Mouse (Mus musculus): ENCODE results near the gene Chuk.

Chuk gene

DNA sequence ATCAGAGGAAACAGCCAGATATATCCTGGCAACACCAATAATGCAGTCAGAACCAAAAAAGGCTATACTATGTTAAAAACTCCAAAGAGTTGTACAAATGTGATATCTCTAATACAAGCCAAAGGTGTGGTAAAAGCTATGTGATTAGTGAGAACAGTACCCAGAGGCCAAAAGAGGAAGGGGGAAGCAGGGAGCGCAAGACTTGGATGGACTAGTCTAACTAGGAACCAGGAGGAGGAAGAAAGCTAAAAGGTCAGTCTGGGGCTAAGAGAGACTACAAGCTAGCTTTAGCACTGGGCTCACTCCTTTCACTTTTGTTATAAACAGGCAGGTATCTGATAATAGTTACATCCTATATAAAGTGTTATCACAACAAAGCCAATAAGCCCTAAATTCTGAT lies 2.9 kb downstream of the Chuk start:
- DNase-seq: no peak

DNA sequence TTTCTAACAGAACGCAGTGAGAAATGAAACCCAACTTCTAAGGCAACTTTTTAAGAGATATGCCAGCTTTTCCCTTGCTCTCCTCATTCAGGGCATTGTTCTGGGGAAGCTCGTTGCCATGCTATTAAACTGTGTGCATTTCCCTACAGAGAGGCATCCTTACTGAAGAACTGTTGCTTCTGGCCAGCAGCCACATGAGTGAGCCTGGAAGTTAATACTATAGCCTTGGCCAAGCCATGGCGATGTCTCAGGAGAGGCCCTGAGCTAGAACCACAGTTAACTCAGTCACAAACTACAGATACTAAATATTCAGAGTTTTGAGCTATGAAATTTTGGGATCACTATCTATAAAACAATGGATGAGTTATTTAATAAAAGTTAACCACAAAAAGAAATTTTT lies 4.3 kb downstream of the Chuk start:
- no peak for DNase-seq

DNA sequence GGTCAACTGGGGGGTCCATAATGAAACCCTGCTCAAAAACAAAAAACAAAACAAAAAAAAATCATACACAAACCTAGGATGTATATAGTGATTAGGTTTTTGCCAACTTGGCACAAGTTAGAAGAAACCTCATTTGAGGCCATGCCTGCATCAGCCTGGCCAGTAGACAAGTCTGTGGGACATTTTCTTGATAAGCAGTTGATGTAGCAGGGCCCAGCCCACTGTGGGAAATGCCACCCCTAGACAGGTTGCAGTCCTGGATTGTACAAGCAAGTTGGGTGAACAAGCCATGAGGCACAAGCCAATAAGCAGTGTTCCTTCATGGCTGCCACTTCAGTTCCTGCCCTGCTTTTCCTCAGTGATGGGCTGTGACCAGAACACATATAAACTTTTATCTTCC lies 6.4 kb downstream of the Chuk start:
- no peak for DNase-seq

DNA sequence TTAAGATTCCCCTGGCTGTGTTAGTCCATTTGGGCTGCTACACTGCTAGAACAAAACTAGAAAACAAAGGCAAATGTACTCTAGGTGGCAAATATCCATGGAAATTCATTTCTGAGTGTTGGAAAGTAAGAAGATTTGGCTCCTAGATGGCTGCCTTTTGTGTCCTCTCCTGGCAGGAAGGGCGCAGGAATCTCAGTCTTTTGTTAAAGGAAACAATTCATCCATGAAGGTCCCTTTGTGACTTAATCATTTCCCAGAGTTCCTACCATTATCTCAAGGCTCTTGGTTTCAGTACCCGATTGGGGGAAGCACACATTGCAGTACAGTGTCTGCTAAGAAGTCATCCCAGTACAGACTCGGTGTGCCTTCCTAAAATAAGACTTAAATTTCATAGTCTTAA lies 21.0 kb downstream of the Chuk start:
- no peak for DNase-seq

DNA sequence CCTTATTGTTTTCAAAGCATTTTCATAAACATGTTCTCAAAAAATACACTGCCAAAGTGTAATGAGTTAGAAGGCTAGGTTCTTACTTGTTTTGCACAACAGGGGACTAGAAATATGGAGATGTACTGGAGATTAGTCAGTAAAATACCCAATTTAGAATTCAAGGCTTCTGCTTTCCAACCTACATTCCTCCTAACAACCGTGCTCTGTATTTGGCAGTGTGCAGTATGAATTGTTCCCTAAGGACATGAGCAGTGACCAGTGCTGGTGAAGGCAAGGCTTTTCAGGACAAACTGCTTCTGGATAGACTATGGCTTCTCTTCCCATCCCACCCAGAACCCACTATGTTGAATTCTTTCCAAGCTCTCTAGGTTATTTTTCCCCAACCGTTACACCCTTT lies 26.4 kb downstream of the Chuk start:
- DNase-seq: no peak

DNA sequence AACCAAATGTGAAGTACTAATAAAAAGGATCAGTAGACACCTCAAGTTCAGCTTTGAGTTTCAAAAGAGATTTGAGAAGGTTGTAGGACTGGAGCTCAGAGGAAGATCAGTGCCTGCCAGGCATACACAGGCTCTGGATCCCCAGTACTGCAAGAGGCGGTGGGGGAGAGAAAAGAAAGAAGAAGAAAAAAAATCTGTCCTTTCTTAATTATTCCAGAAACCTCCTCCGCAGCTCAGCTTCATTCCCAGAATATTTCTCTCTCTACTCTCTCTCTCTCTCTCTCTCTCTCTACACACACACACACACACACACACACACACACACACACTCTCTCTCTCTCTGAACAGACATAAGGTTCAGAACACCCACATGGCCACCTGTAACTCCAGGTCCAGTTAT lies 27.3 kb downstream of the Chuk start:
- DNase-seq: no peak

DNA sequence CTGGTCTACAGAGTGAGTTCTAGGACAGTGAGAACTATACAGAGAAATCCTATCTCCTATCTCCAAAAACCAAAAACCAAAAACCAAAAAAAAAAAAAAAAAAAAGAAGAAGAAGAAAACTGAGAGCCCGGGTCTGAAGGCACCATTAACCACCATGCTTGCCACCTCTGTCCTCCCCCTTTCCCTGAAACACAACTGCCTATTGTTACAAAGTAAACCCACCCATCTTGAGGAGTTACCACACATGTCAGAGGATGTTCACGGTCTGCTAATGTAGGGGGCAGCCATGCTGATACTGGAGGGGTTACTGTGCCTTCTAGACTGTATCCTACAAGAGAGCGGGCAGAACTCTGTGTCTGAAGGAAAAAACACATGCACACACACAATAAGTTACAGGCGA lies 30.3 kb downstream of the Chuk start:
- no peak for DNase-seq

DNA sequence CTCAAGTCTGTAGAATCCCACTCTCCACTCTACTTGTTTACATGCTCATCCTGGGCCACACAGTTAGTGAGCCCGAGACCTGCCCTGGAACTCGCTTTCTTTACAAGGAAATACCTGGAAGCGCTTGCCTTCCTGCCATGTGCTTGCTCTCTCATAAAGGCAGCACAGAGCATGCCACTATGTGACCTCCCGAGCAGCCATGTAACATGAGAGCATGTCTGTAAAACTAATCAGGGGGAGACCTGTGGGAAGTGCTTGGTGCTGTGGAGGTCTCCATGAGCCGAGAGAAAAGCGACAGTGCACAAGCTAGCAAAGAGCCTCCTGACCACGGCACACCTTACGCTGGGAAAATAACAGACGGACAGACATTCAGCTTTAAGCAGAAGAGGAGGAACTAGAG lies 30.8 kb downstream of the Chuk start:
- no peak for DNase-seq

DNA sequence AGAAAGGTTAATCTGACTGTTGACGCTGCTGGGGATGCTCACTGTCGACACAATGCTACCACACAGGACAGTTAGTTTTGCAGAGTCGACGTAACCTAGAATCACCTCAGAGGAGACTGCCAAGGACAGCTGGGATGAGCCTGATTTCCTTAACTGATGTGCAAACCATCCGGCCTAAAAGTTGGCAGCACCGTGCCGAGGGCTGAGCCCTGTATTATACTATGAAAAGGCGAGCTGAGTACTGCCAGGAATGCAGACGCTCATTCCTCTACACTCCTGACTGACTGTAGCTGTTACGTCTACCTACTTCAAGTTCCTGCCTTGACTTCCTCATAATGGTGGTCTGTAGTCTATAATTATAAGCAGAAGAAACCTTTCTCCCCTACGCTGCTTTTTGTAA lies 32.3 kb downstream of the Chuk start:
- no peak for DNase-seq

DNA sequence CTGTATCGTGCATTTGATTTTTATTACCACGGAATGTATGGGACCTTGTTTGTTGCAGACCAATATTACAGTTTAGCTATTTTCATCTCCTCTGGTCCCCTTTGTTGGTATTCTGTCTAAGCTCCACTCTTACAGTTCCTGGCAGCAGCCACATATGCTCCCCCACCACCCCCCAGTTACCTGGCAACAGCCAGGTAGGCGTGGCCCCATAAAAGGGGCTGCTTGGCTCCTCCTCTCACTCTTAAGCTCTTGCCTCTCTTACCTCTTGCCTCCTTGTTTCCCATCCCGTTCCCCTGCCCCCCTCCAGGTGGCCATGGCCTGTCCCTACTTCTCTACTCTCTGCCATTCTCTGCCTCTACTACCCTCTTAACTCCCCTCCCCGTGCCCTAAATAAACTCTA lies 36.1 kb downstream of the Chuk start:
- no peak for DNase-seq

DNA sequence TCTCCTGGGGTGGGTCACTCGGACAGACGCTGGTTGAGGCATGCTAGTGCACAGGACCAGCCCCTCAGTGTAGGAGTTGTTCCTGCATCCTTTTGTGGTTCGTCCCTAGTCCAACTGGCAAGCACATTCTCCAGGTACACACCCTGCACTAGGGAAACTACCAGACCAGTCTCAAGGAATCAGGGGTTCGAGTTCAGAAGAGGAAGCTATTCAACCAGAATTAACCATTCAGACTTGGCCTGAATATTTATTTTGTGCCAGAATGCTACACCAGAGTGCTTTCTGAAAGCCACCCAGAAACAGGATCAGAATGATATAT lies 37.4 kb downstream of the Chuk start:
- no peak for DNase-seq

DNA sequence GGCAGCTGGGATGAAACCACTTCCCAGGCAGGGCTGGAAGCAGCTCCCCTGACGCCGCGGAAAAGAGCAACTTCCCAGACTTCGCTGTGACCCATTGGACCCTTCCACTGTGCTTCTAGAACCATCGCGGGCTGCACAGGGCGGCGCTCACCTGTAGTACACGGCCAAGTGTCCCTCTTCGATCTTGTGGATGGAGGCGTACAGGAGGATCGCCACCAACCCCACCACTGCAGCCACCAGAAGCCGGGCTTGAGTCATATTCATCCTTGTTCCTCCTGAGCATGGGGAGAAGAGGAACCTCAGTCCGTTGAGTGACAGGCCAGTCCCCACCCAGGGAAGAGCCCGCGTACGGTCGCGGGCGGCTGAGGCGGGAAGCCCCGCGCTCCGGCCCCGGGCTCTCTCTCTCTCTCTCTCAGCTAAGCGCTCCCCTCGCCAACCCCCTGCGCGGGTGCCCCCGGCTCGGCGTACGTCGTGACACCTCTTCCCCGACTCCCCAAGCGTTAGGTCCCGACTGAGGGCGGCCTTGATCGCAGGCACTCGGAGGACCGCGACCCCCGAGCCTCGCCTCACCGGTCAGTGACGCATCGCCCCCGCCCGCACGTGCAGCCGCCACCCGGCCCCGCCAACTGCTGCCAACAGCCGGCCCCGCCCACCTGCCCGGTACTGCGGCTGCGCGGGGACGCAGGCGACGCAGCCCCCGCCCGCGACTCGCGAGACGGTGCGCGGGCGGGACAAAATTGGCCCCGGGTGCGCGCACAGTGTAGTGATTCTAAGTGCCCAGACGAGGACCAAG lies 38.0 kb downstream of the Chuk start, which contains the start of gene Erlin1:
Gene Erlin1 (minus strand): TSS at position 665 of the 793 bp plus-strand sequence.
- peak; percentile 90 to 97 for DNase-seq

DNA sequence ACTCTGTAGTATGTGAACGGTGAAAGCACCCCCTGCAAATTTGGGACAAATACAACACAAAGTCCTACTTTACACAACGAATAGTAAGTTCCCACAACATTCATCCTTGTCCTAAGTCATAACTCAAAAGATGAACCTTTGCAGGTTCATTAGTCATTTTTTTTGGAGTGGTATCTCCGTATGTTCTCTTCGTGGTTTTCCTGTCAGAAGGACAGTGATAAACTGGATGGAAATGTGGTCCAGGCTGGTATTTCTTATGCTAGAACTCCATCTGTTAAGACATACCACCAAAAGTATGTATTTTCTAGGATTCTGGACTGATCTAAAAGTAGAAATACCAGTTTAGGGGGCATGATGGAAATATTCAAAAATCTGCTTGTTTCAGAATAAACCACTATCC lies 39.0 kb downstream of the Chuk start:
- no peak for DNase-seq

DNA sequence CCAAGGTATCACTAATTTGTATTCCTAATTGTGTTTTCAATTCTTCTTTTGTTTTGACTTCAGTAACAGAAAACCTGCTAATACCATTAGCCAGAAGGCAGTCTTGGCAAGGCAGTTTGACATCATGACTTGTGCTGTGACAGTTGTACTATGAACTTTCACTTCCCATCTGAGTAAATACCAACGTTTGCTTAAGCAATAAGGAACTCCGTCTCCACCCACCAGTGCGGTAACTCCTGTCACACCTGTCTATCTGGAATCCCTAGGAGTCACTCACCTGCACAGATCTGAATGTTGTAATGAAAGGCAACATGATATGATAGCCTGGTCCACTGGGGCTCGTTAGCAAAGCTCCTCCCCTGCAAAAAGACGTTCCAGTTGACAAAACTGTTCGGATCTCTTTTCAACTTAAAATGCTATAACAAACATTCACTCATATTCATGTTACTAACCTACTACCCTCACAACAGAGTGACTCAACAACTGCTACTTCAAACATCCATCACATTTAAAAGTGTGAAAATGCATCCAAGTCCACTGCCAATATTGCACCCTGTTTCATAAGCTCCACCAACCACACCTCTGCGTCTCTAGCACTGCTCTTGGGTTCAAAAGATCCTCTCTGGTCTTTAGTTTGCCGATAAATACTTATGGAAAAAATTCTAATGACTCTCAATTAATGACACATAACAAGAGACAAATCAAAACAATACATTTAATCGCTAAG lies 39.8 kb downstream of the Chuk start:
- DNase-seq: no peak

DNA sequence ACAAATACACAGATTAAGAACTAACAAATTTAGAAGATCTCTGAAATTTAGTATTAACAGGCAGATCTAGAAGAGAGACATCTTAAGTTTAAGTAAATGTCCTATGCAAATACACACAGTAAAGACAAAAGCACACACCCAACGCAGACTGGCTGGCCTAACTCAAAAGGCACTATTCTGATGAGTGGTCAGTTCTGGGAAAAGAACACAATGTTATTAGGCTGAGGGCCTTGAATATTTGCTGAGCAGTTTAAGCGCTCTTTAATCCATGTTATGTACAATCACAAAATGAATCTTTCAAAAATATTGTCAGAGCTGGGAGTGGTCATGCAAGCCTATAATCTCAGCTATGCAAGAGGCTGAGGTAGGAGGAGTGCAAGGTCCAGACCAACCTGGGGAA lies 42.5 kb downstream of the Chuk start:
- DNase-seq: no peak

DNA sequence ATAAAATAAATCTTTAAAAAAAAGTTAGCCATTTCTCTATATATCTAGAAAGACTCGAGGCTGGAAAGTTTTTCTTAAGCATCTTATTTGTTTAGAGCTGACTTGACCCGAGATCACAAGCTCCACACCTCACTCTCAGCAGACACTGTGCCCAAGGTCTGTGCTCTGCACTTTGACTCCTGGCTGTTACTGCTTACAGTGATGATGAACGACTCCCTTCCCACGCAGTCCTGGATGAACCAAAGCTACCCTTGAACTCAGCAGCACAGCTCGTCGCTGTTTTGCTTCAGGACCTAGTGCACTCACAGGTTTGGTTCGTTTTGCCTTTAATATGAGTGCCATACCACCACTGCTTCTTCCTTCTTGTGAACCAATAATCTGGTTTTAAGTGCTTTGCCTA lies 43.5 kb downstream of the Chuk start:
- no peak for DNase-seq

DNA sequence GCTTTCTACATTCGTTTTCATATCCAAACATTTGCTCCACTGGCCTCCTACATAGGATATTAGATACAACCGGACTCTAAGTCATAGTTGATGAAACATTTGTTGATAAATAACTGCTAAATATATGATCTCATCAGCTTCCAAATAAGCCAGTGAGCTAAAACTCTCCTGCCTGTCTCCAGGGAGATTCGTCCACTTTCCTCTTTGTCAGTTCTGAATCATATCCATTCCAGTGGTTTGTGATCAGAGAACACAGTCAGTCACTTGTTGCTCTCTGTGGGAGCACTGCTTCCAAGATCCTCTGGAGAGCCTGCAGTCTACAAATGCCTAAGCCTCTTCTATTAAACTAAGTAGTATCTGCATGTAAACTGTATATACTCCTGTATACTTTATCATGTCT lies 47.1 kb downstream of the Chuk start:
- no peak for DNase-seq

DNA sequence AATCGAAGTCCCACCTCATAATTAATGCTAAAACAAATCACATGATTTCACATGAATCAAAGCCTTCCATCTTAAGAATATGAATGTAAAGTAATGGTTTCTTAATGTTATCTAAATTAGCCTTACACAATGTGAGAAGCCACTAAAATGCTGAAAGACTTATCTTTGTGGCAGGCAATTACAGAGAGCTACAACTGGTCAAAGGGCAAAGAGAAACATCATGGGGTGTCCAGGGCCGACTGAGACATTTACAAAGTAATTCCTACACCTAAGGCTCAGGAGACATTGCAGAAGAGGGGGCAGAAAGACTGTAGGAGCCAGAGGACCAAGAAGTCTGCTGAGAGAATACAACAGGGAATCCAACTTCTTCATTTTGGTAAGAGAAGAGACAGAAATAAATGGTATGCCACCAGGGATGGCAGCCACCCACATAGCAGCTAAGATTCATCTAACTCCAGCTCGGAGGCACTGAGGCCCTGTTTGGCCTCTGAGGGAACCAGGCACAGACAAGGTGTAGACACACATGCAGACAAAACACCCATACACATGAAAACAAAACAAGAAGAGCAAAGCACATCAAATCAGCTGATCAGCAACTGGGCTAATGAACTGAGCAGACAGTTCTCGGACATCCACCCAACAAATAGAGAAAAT lies 52.0 kb downstream of the Chuk start:
- no peak for DNase-seq

DNA sequence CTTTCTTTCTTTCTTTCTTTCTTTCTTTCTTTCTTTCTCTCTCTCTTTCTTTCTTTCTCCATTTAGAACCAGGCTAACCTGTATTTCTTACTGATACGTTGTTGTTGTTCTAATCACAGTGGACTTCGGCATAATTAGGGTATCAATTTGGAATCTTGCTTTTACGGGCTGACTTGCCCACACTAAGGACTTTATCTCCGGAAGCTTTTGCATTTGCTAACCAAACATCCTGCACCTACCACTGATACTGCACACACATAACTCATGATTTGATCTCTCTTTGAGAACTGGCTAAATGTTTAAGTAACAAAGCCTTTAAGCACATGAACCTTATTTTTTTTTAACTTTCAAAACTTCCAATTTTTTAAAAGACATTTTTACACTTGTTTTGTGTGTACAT lies 56.9 kb downstream of the Chuk start:
- DNase-seq: no peak

DNA sequence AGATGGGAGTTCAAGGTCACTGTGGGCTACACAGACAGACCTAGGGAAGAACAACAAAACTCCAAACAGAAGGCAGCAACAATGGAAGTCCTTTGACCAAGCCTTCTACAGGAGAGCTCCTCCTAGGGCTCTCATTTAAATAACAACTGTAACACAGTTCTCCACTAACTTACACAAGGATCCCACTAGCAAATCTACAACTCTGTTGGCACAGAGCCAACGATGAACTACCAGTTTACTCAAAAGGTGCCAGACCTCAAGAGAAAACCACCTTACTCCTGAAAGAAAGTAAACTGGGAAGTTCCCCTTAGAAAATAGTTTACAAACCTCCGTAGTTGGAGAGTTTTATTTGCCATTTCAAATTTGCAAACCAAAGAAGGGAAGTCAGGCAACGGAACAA lies 58.0 kb downstream of the Chuk start:
- DNase-seq: no peak

DNA sequence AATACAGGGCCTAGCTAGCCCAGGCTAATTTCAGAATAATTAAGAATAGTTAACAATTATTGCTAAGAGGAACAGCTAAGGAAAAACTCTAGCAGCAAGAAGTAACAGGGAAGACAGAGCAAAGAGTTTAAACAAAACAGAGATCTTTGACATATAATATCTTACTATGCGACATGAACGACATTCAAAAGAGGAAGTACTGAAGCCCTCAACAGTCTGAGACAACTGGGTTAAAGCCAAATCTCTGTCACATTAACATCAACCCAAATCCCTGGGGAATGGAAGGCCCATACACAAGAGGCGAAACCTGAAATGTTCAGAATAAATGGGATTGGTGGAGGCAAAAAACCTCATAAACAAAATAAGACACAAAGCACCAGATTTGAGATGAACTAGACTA lies 61.4 kb downstream of the Chuk start:
- DNase-seq: no peak

DNA sequence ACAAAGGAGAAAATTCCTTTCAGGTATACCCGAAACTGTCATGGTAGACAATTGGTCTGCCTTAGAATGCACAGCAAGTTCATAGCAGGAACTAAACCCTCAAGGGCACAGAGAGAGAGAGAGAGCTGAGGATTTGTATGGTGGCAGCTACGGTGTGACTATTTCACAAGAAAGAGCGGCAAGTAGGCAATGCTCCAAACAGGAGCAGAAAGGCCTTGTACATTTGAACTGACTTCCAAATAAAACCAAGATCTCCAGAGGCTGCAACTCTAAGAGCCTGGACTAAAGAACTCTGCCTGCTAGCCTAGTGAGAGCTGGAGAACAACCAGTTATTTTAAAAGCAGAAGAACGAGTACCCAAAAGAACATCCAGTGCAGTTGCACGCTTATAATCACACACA lies 65.2 kb downstream of the Chuk start:
- DNase-seq: no peak

DNA sequence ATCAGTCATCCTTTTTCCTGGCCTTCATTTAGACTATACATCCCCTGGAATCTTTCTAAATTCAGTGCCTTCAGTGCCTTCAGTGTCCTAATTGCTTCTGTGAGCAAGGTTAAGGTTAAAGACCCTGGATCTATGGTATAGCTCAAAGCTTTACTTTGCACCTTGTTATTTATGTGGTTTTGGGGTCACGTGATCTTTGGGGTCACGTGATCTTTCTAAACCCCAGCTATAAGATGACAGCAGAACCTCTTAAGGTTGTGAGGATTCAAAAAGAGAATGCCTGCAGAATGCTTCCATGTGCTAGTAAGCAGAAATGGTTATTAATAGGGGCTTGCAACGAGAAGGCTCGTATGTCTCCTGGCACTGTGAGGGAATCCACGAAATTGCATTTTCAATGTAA lies 73.9 kb downstream of the Chuk start:
- DNase-seq: no peak

DNA sequence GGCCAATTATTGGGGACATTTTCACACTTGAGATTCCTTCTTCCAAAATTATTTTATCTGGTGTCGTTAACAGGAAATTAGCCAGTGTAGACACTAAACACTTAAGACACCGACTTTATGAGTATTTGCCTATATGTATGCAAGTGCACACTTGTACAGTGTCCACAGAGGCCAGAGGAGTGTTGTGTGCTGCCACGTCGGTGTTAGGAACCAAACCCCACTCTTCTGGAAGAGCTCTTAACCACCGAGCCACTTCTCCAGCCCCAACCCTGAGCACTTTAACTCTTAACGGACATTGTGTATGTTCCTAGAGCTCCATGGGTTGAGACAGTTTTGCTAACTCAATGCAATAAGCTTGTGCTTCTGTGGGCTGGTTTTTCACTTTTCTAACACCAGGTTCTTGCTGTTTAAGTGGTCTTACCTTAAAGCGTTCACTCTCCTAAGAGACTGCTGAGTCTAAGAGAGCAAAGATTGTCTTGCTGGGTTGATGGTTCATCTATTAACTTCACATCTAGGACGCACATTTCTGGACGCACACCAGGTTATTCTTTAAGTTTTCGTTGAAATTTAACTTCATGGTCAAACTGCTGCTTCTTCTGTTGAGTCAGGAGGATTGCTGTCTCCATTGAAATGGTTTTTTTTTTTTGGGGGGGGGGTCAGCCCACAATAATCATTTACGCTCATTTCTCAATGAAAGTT lies 75.1 kb downstream of the Chuk start:
- DNase-seq: no peak
